ENCODE assay signal across 31 mouse cellular contexts in the genomic region with DNA sequence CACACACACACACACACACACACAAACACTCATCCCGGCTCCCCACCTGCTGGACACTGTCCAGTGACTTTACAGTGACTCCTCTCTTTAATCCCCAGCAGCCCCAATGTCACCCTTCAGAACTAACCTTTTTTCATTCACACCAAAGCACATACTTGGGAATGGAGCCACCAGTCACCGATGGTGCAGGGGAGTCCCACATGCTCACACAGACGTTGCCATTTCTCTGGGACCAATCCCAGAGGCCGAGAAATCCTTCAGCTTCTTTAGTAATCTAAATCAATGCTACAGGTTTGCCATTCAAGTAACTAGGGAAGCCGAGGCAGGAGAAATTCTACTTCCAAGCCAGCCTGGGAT. TPM values are rescaled to one million over a fixed set of nuclear protein-coding genes. Genes with fewer than 3 reads are reported as not detected.
DNase-seq lines count a peak whose midpoint lies in the region; ATAC-seq and TF ChIP-seq lines count a peak whose summit lies in the region.
"Had no signal": no experiment of that assay in that cellular context is flagged by ENCODE, and none has a peak within 500 bp of the region (broad histone marks: within the 10 kb centered on the region; RNA-seq: fewer than 3 reads in every experiment).

No protein-coding gene starts in this region.

- 0 out of 2 replicates have a peak overlapping the region, but pooled peaks have one; percentile 2 for H3K27ac ChIP-seq in hindbrain, embryonic 10.5 days
- no peak overlapping the region for H3K27ac ChIP-seq in hindbrain, embryonic 11.5 days (ENCODE audit: low read depth, low read length)
- no peak overlapping the region for H3K27ac ChIP-seq in left cerebral cortex, adult 2 months
- peak overlapping the region; percentile 89 for H3K27ac ChIP-seq in stomach, embryonic 16.5 days (ENCODE audit: low read length)
- H3K27ac ChIP-seq in forebrain, postnatal 0 days (ENCODE audit: low read depth, low read length): no peak overlapping the region
- H3K27ac ChIP-seq: embryonic facial prominence, embryonic 13.5 days; forebrain, embryonic 10.5 days; forebrain, embryonic 15.5 days; heart, adult 2 months; hindbrain, embryonic 13.5 days; kidney, embryonic 15.5 days; limb, embryonic 12.5 days; liver, embryonic 15.5 days; macrophage had no signal

- H3K27me3 ChIP-seq in hindbrain, embryonic 10.5 days (ENCODE audit: insufficient read depth, poor library complexity, severe bottlenecking): no peaks in the 10 kb centered on the region
- H3K27me3 ChIP-seq in hindbrain, embryonic 11.5 days (ENCODE audit: control insufficient read depth, insufficient read depth, low read length): no peaks in the 10 kb centered on the region
- H3K27me3 ChIP-seq in stomach, embryonic 16.5 days (ENCODE audit: control insufficient read depth, insufficient read depth, low read length): no peaks in the 10 kb centered on the region
- no peaks in the 10 kb centered on the region for H3K27me3 ChIP-seq in forebrain, postnatal 0 days (ENCODE audit: insufficient read depth, low read length)
- H3K27me3 ChIP-seq: embryonic facial prominence, embryonic 13.5 days; forebrain, embryonic 15.5 days; hindbrain, embryonic 13.5 days; kidney, embryonic 15.5 days; limb, embryonic 12.5 days; liver, embryonic 15.5 days had no signal

- no peak for TF ChIP-seq CTCF in left cerebral cortex, adult 2 months (IDR thresholded peaks at IDR 0.05)
- TF ChIP-seq CTCF in forebrain, postnatal 0 days (IDR thresholded peaks at IDR 0.05; ENCODE audit: low read depth): no peak

- ATAC-seq in hindbrain, embryonic 11.5 days (ENCODE audit: low FRiP score): no peak
- no peak for ATAC-seq in stomach, embryonic 16.5 days (ENCODE audit: insufficient read depth, low FRiP score)
- ATAC-seq in forebrain, postnatal 0 days: no peak
- ATAC-seq: forebrain, embryonic 15.5 days; lung, postnatal 0 days had no signal

- no peak overlapping the region for H3K4me2 ChIP-seq in hindbrain, embryonic 11.5 days (replicated peaks; ENCODE audit: low read depth, low read length)
- H3K4me2 ChIP-seq in stomach, embryonic 16.5 days (ENCODE audit: low read depth, low read length): peak overlapping the region; percentile 53
- H3K4me2 ChIP-seq in forebrain, postnatal 0 days (ENCODE audit: low read depth): no peak overlapping the region
- H3K4me2 ChIP-seq: forebrain, embryonic 15.5 days; hindbrain, embryonic 13.5 days; kidney, embryonic 15.5 days; limb, embryonic 12.5 days; liver, embryonic 15.5 days had no signal

- WGBS in hindbrain, embryonic 10.5 days: 80% methylated on average over 5 of the region's 5 CpGs
- WGBS in hindbrain, embryonic 11.5 days: 86% methylated on average over 5 of the region's 5 CpGs
- WGBS in stomach, embryonic 16.5 days: 55% methylated on average over 5 of the region's 5 CpGs
- WGBS in forebrain, postnatal 0 days: 68% methylated on average over 5 of the region's 5 CpGs

- no peak overlapping the region for H3K9ac ChIP-seq in hindbrain, embryonic 11.5 days (ENCODE audit: low read depth, low read length)
- peak overlapping the region; percentile 56; the same call in 1 of the 2 replicates for H3K9ac ChIP-seq in stomach, embryonic 16.5 days (ENCODE audit: low read length)
- H3K9ac ChIP-seq in forebrain, postnatal 0 days: no peak overlapping the region
- H3K9ac ChIP-seq: embryonic facial prominence, embryonic 13.5 days; forebrain, embryonic 15.5 days; hindbrain, embryonic 13.5 days; kidney, embryonic 15.5 days; limb, embryonic 12.5 days; liver, embryonic 15.5 days had no signal

- intact Hi-C loops in left cerebral cortex, postnatal 4 days (cut with DNase I): no loop called here
- intact Hi-C loops in left cerebral cortex, adult 2 months (cut with DNase I): loop anchor here (5.0 to 10.0 kb wide), 2 partner anchors 202 to 340 kb away; no protein-coding TSS in a partner anchor

- H3K4me1 ChIP-seq in hindbrain, embryonic 10.5 days (replicated peaks): peaks cover 48% of the 10 kb centered on the region
- H3K4me1 ChIP-seq in hindbrain, embryonic 11.5 days (replicated peaks; ENCODE audit: control insufficient read depth, insufficient read depth, low read length): no peaks in the 10 kb centered on the region; the same call in 1 of the 2 replicates
- peaks cover 20% of the 10 kb centered on the region for H3K4me1 ChIP-seq in stomach, embryonic 16.5 days (ENCODE audit: control insufficient read depth, insufficient read depth, low read length)
- H3K4me1 ChIP-seq in forebrain, postnatal 0 days (ENCODE audit: insufficient read depth): no peaks in the 10 kb centered on the region
- H3K4me1 ChIP-seq: liver, embryonic 15.5 days had no signal

- DNase-seq in hindbrain, embryonic 10.5 days (ENCODE audit: low spot score): no peak
- no peak for DNase-seq in hindbrain, embryonic 11.5 days (ENCODE audit: low spot score)
- DNase-seq in left cerebral cortex, postnatal 4 days: peak; percentile 7
- DNase-seq in left cerebral cortex, adult 2 months (ENCODE audit: extremely low spot score in 1 of 2, low spot score in 2 of 2): no peak
- peak; percentile 62 for DNase-seq in layer of hippocampus, adult 9-11 months
- DNase-seq in thymus, adult 18-20 months: no peak
- no peak for DNase-seq in forebrain, postnatal 0 days
- DNase-seq: adrenal gland, adult 8-10 months; embryo, embryonic 11 days; heart, postnatal 14 days; kidney, adult 18-20 months; kidney, postnatal 36 days; midbrain, embryonic 14.5 days had no signal

- H3K9me3 ChIP-seq in hindbrain, embryonic 10.5 days: no peaks in the 10 kb centered on the region
- H3K9me3 ChIP-seq in hindbrain, embryonic 11.5 days (ENCODE audit: control insufficient read depth, low read length): no peaks in the 10 kb centered on the region
- H3K9me3 ChIP-seq in stomach, embryonic 16.5 days (replicated peaks; ENCODE audit: control insufficient read depth, low read length): no peaks in the 10 kb centered on the region
- no peaks in the 10 kb centered on the region for H3K9me3 ChIP-seq in forebrain, postnatal 0 days (ENCODE audit: low read length)
- H3K9me3 ChIP-seq: embryonic facial prominence, embryonic 13.5 days; forebrain, embryonic 10.5 days; forebrain, embryonic 15.5 days; hindbrain, embryonic 13.5 days; kidney, embryonic 15.5 days; limb, embryonic 12.5 days; liver, embryonic 15.5 days had no signal

- no peaks in the 10 kb centered on the region for H3K36me3 ChIP-seq in hindbrain, embryonic 10.5 days
- H3K36me3 ChIP-seq in hindbrain, embryonic 11.5 days (ENCODE audit: control insufficient read depth, insufficient read depth, low read length): no peaks in the 10 kb centered on the region
- no peaks in the 10 kb centered on the region for H3K36me3 ChIP-seq in stomach, embryonic 16.5 days (ENCODE audit: control insufficient read depth, insufficient read depth, low read length)
- H3K36me3 ChIP-seq in forebrain, postnatal 0 days (ENCODE audit: insufficient read depth): no peaks in the 10 kb centered on the region
- H3K36me3 ChIP-seq: embryonic facial prominence, embryonic 13.5 days; forebrain, embryonic 10.5 days; forebrain, embryonic 15.5 days; G1E; hindbrain, embryonic 13.5 days; kidney, embryonic 15.5 days; limb, embryonic 12.5 days; liver, embryonic 15.5 days had no signal

- H3K4me3 ChIP-seq in hindbrain, embryonic 10.5 days: no peak overlapping the region
- no peak overlapping the region for H3K4me3 ChIP-seq in hindbrain, embryonic 11.5 days (ENCODE audit: low read depth, low read length)
- no peak overlapping the region for H3K4me3 ChIP-seq in left cerebral cortex, adult 2 months
- peak overlapping the region; percentile 52 for H3K4me3 ChIP-seq in stomach, embryonic 16.5 days (replicated peaks; ENCODE audit: low read length)
- H3K4me3 ChIP-seq in forebrain, postnatal 0 days (ENCODE audit: low read depth, low read length): no peak overlapping the region
- H3K4me3 ChIP-seq: embryonic facial prominence, embryonic 13.5 days; forebrain, embryonic 10.5 days; forebrain, embryonic 15.5 days; heart, adult 2 months; hindbrain, embryonic 13.5 days; kidney, embryonic 15.5 days; limb, embryonic 12.5 days; liver, embryonic 15.5 days had no signal

RNA-seq across cellular contexts. Expression of a gene that starts 1.8 kb away (rescaled TPM):
- polyA plus RNA-seq in hindbrain, embryonic 10.5 days (2016; fragmentation: Nextera tagmentation; extraction: Ambion mirVana): 7.9 and 10.8 TPM in 2 replicates
- polyA plus RNA-seq in hindbrain, embryonic 11.5 days (2014; fragmentation: Nextera tagmentation; extraction: Ambion mirVana): 6.3 and 8.6 TPM in 2 replicates
- total RNA-seq in left cerebral cortex, postnatal 4 days (2021): not detected
- not detected for total RNA-seq in left cerebral cortex, adult 2 months (2021)
- 497 and 614 TPM in 2 replicates for polyA plus RNA-seq in stomach, embryonic 16.5 days (2015; fragmentation: Nextera tagmentation; extraction: Ambion mirVana)
- total RNA-seq in forebrain, postnatal 0 days (2014; rRNA removed): not detected in 2 replicates
- polyA plus RNA-seq in forebrain, postnatal 0 days (2015; fragmentation: Nextera tagmentation; extraction: Ambion mirVana): not detected in 2 replicates
- total RNA-seq: left cerebral cortex, postnatal 10 days; megakaryocyte-erythroid progenitor cell, adult 5-6 weeks; monocyte, adult 5-6 weeks had no signal
- polyA plus RNA-seq: forebrain, embryonic 15.5 days; G1E; macrophage; midbrain, embryonic 14.5 days; neural tube, embryonic 14.5 days had no signal

RNA-seq across cellular contexts. Expression of a gene that starts 15.5 kb away (rescaled TPM):
- 2.3 and 6.3 TPM in 2 replicates for polyA plus RNA-seq in hindbrain, embryonic 10.5 days (2016; fragmentation: Nextera tagmentation; extraction: Ambion mirVana)
- polyA plus RNA-seq in hindbrain, embryonic 11.5 days (2014; fragmentation: Nextera tagmentation; extraction: Ambion mirVana): 1.0 and 2.8 TPM in 2 replicates
- 1 to 10 TPM; 2.4 to 2.7 TPM for total RNA-seq in left cerebral cortex, postnatal 4 days (2021)
- 10 to 100 TPM; 28.9 to 34.1 TPM for total RNA-seq in left cerebral cortex, adult 2 months (2021)
- 0.92 and 1.7 TPM in 2 replicates for polyA plus RNA-seq in stomach, embryonic 16.5 days (2015; fragmentation: Nextera tagmentation; extraction: Ambion mirVana)
- total RNA-seq in forebrain, postnatal 0 days (2014; rRNA removed): 1.1 and 1.6 TPM in 2 replicates
- 0.68 and 0.98 TPM in 2 replicates for polyA plus RNA-seq in forebrain, postnatal 0 days (2015; fragmentation: Nextera tagmentation; extraction: Ambion mirVana)
- total RNA-seq: megakaryocyte-erythroid progenitor cell, adult 5-6 weeks had no signal
- polyA plus RNA-seq: G1E; heart, embryonic 14.5 days; liver, embryonic 15.5 days; neural tube, embryonic 14.5 days had no signal

RNA-seq across cellular contexts. Expression of a gene that starts 17.7 kb away (rescaled TPM):
- 14.0 and 17.1 TPM in 2 replicates for polyA plus RNA-seq in hindbrain, embryonic 10.5 days (2016; fragmentation: Nextera tagmentation; extraction: Ambion mirVana)
- 15.6 and 18.1 TPM in 2 replicates for polyA plus RNA-seq in hindbrain, embryonic 11.5 days (2014; fragmentation: Nextera tagmentation; extraction: Ambion mirVana)
- total RNA-seq in left cerebral cortex, postnatal 4 days (2021): 1 to 10 TPM; 8.4 to 8.7 TPM
- 10 to 100 TPM; 72.8 to 79.1 TPM for total RNA-seq in left cerebral cortex, adult 2 months (2021)
- polyA plus RNA-seq in stomach, embryonic 16.5 days (2015; fragmentation: Nextera tagmentation; extraction: Ambion mirVana): 127 and 129 TPM in 2 replicates
- total RNA-seq in forebrain, postnatal 0 days (2014; rRNA removed): 14.9 and 19.5 TPM in 2 replicates
- 56.8 and 66.3 TPM in 2 replicates for polyA plus RNA-seq in forebrain, postnatal 0 days (2015; fragmentation: Nextera tagmentation; extraction: Ambion mirVana)
- total RNA-seq: G1E; megakaryocyte-erythroid progenitor cell, adult 5-6 weeks; monocyte, adult 5-6 weeks had no signal
- polyA plus RNA-seq: G1E, macrophage had no signal

RNA-seq across cellular contexts. Expression of a gene that starts 23.4 kb away (rescaled TPM):
- 1.4 and 7.6 TPM in 2 replicates for polyA plus RNA-seq in hindbrain, embryonic 10.5 days (2016; fragmentation: Nextera tagmentation; extraction: Ambion mirVana)
- 8.7 and 12.6 TPM in 2 replicates for polyA plus RNA-seq in hindbrain, embryonic 11.5 days (2014; fragmentation: Nextera tagmentation; extraction: Ambion mirVana)
- 100 to 1,000 TPM; 108 to 159 TPM for total RNA-seq in left cerebral cortex, postnatal 4 days (2021)
- 100 to 1,000 TPM; 174 to 184 TPM for total RNA-seq in left cerebral cortex, adult 2 months (2021)
- 22.2 and 25.8 TPM in 2 replicates for polyA plus RNA-seq in stomach, embryonic 16.5 days (2015; fragmentation: Nextera tagmentation; extraction: Ambion mirVana)
- total RNA-seq in forebrain, postnatal 0 days (2014; rRNA removed): 74.3 and 92.0 TPM in 2 replicates
- polyA plus RNA-seq in forebrain, postnatal 0 days (2015; fragmentation: Nextera tagmentation; extraction: Ambion mirVana): 167 and 231 TPM in 2 replicates
- total RNA-seq: G1E; liver, adult 2 months; megakaryocyte-erythroid progenitor cell, adult 5-6 weeks; monocyte, adult 5-6 weeks had no signal
- polyA plus RNA-seq: G1E, macrophage had no signal

RNA-seq across cellular contexts. Expression of a gene that starts 32.4 kb away (rescaled TPM):
- 11.6 and 14.7 TPM in 2 replicates for polyA plus RNA-seq in hindbrain, embryonic 10.5 days (2016; fragmentation: Nextera tagmentation; extraction: Ambion mirVana)
- polyA plus RNA-seq in hindbrain, embryonic 11.5 days (2014; fragmentation: Nextera tagmentation; extraction: Ambion mirVana): 12.3 and 14.1 TPM in 2 replicates
- 10 to 100 TPM; 23.5 to 25.4 TPM for total RNA-seq in left cerebral cortex, postnatal 4 days (2021)
- total RNA-seq in left cerebral cortex, adult 2 months (2021): 10 to 100 TPM; 34.1 to 39.0 TPM
- 28.0 and 31.0 TPM in 2 replicates for polyA plus RNA-seq in stomach, embryonic 16.5 days (2015; fragmentation: Nextera tagmentation; extraction: Ambion mirVana)
- 10.9 and 19.9 TPM in 2 replicates for total RNA-seq in forebrain, postnatal 0 days (2014; rRNA removed)
- polyA plus RNA-seq in forebrain, postnatal 0 days (2015; fragmentation: Nextera tagmentation; extraction: Ambion mirVana): 25.1 and 30.4 TPM in 2 replicates

Comparison
In these comparisons a context has a peak if more than half of its experiments do, and no peak if none do; other contexts are left out.
1. DNase-seq: peak in left cerebral cortex, postnatal 4 days (single experiment) and layer of hippocampus, adult 9-11 months (single experiment); none in hindbrain, embryonic 10.5 days (single experiment), hindbrain, embryonic 11.5 days (single experiment), left cerebral cortex, adult 2 months (0 of 2), thymus, adult 18-20 months (0 of 2) and forebrain, postnatal 0 days (single experiment).
2. H3K27ac ChIP-seq: peak in hindbrain, embryonic 10.5 days (single experiment) and stomach, embryonic 16.5 days (single experiment); none in hindbrain, embryonic 11.5 days (single experiment), left cerebral cortex, adult 2 months (single experiment) and forebrain, postnatal 0 days (single experiment).
3. RNA of a gene that starts 1.8 kb away (polyA plus RNA-seq): 497 to 614 TPM in stomach, embryonic 16.5 days; 7.9 to 10.8 TPM in hindbrain, embryonic 10.5 days, 6.3 to 8.6 TPM in hindbrain, embryonic 11.5 days and not detected in forebrain, postnatal 0 days; every median in the first group is over 10 times any median in the second.